Mouse (Mus musculus) liver, embryonic 12.5 days (tissue): ENCODE results near the gene Ube3b. TPM values are rescaled to one million over a fixed set of nuclear protein-coding genes. Genes with fewer than 3 reads are reported as not detected.

Experiments used
- ATAC-seq: fragments of 200-750 bp; cut with Nextera tagmentation; 2 replicates; pipeline ENCODE4 v1.8.0; 2017; ENCODE audit warnings: moderate number of reproducible peaks, mild to moderate bottlenecking, moderate library complexity
- H3K27ac ChIP-seq: fragments of 300-500 bp; sonication (generic); 2 replicates; pipeline ENCODE4 v1.5.1; 2016; ENCODE audit warnings: mild to moderate bottlenecking
- H3K27me3 ChIP-seq: fragments of 300-500 bp; sonication (generic); replicated peaks from 2 replicates; pipeline ENCODE4 v1.6.1; 2016; ENCODE audit warnings: mild to moderate bottlenecking, moderate library complexity
- H3K36me3 ChIP-seq: fragments of 300-500 bp; sonication (generic); 2 replicates; pipeline ENCODE4 v1.6.1; 2016; ENCODE audit warnings: mild to moderate bottlenecking, moderate library complexity
- H3K4me1 ChIP-seq: fragments of 300-500 bp; sonication (generic); 2 replicates; pipeline ENCODE4 v1.6.1; 2016
- H3K4me2 ChIP-seq: fragments of 300-500 bp; sonication (generic); 2 replicates; pipeline ENCODE4 v1.6.1; 2016; ENCODE audit warnings: mild to moderate bottlenecking, moderate library complexity
- H3K4me3 ChIP-seq: fragments of 300-500 bp; sonication (generic); 2 replicates; pipeline ENCODE4 v1.5.1; 2016; ENCODE audit warnings: mild to moderate bottlenecking, moderate library complexity
- H3K9ac ChIP-seq: fragments of 300-500 bp; sonication (generic); 2 replicates; pipeline ENCODE4 v1.6.1; 2016; ENCODE audit warnings: mild to moderate bottlenecking, moderate library complexity
- H3K9me3 ChIP-seq: fragments of 300-500 bp; sonication (generic); replicated peaks from 2 replicates; pipeline ENCODE4 v1.6.1; 2016; ENCODE audit warnings: mild to moderate bottlenecking, moderate library complexity
- WGBS: fragments of 180-500 bp; shearing (Covaris S2); methylation state at CpG from one replicate; pipeline ENCODE4 v1.1.7; 2016; ENCODE audit not compliant: insufficient replicate concordance; 5-methylcytosine and 5-hydroxymethylcytosine counted together
- polyA plus RNA-seq: library from polyadenylated mRNA; unstranded; fragments of >200 nt; fragmentation: Nextera tagmentation; extraction: Ambion mirVana; gene quantifications from 2 replicates; pipeline ENCODE4 v1.2.1, GENCODE M21; 2016

Ube3b gene
- polyA plus RNA-seq, 1 experiment from 2014 or later = 26.5 TPM

DNA sequence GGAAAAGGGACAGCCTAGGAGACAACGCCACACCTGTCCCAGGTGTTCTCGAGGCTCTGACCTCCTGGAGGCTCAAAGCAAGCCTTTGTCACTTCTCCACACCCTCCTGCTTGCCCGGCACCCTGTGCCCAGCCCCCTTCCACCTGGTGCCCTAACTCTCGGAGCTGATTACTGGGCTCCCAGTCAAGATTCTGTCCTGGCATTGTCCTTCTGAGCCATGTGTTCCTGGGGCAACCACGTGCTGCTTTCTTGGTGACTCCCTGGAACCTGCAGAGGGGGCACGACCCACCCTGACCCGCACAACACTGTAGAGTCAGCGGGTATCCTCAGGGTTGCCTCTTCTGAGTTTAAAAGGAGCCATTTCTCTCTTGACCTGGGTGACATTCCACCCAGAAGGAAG is 54.0 kb downstream of the Ube3b start:
- Histone ChIP-seq H3K4me2 (no peak overlapping the region), H3K9me3 (no peaks in the 10 kb centered on the region), H3K4me3 (no peak overlapping the region), H3K27me3 (0 out of 2 replicates have a peak, but pooled peaks cover 9% of the 10 kb centered on the region), H3K4me1 (no peaks in the 10 kb centered on the region), H3K9ac (no peak overlapping the region), H3K36me3 (peaks cover 37% of the 10 kb centered on the region), H3K27ac (no peak overlapping the region)
- no peak for ATAC-seq
- 75% methylated on average over 8 of the region's 8 CpGs for WGBS

DNA sequence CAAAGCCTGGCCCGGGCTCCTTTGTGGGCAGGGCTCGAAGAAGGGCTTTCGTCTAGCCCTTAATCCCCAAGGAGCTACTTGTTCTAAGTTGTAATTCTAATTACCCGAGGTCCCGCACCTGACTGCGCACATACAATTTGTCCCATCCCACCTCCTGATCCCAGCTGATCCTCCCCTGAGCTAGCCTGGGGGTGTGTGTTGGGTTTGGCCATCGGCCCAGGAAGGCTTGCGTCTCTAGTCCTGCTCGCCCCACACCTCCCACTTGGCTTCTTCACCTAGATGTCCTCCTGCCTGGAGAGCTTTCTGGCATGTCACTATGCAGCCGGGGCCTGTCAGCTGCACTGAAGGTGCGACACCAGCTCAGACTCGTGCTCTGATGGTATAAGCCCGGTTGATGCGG is 55.2 kb downstream of the Ube3b start:
- no peak overlapping the region for H3K27ac ChIP-seq

DNA sequence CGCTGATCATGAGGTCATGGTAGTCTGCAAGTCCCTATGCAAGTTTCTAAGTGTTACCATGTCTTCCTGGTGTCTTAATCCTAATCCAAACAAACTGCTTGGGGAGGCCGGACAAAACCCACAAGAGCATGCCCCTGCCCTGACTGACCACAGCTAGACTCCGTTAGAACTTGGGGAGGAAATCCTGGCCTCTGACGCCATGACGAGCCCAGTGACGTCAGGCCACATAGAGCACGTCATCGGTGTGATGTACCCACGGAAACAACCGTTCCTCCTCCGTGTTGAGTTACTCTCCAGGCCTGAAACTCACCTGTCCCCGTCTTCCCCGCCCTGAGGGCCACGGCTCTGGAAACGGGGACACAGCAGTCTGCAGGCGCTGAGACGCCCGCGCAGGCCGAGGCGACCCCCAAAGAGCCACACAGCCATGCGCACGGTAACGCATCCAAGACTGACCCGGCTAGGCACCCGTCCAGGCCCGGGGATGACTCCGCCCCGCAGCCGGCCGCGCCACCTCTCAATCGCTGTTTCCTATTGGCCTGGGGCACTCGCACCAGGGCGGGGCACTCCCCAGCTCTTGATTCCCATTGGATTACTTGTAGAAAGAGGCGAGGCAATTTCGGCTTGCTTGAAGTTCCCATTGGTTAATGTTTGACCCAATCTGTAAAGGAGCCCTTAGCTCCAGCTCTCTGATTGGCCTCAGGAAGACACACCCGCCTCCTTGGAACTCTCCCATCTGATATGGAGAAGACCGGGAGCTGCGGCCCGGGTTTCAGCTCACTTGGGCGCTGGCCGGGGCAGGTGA is 63.4 kb downstream of the Ube3b start, which contains the start of the genes Mmab and Mvk:
Mmab (minus strand) TSS at position 495 of the 802 bp plus-strand sequence.
Mvk (plus strand) TSS at position 704 of the 802 bp plus-strand sequence.
- 2% methylated on average over 43 of the region's 43 CpGs for WGBS
- peak; percentile 96 for ATAC-seq

More for the DNA sequence above, 55.2 kb downstream of the Ube3b start:
- Histone ChIP-seq H3K36me3 (peaks cover 37% of the 10 kb centered on the region), H3K9ac (no peak overlapping the region), H3K9me3 (no peaks in the 10 kb centered on the region), H3K4me3 (no peak overlapping the region), H3K27me3 (no peaks in the 10 kb centered on the region), H3K4me1 (no peaks in the 10 kb centered on the region), H3K4me2 (no peak overlapping the region)
- 85% methylated on average over 14 of the region's 14 CpGs for WGBS
- ATAC-seq = no peak

DNA sequence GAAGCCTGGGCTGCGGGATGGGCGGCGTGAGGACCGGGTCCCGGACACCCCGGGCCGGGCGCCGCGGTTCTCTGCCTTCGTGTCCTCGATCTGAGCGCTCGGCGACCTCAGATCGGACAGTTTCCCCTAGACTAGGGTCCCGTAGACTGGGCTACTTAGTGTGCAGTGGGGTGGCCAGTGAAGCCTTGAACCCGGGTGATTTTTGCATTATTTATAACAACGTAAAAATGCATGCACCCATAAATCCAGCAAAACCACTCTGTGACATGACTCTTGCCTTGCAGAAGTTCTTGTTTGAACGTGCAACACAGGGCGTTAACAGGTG is 63.9 kb downstream of the Ube3b start:
- peaks cover 28% of the 10 kb centered on the region for H3K36me3 ChIP-seq
- H3K9ac ChIP-seq = peak overlapping the region; percentile 77
- H3K4me2 ChIP-seq = peak overlapping the region; percentile 78
- no peaks in the 10 kb centered on the region for H3K27me3 ChIP-seq
- 0 out of 2 replicates have a peak overlapping the region, but pooled peaks have one; percentile 56 for H3K27ac ChIP-seq
- H3K4me1 ChIP-seq = peaks cover 22% of the 10 kb centered on the region
- 1% methylated on average over 21 of the region's 21 CpGs for WGBS
- H3K4me3 ChIP-seq = peak overlapping the region; percentile 64
- no peaks in the 10 kb centered on the region for H3K9me3 ChIP-seq
- ATAC-seq = no peak

More for the DNA sequence above, 63.4 kb downstream of the Ube3b start, which contains the start of the genes Mmab and Mvk:
- peaks cover 28% of the 10 kb centered on the region for H3K36me3 ChIP-seq
- H3K27me3 ChIP-seq = no peaks in the 10 kb centered on the region
- no peaks in the 10 kb centered on the region for H3K9me3 ChIP-seq
- H3K9ac ChIP-seq = peak within 1 kb of the TSS; percentile 77
- peak within 1 kb of the TSS; percentile 78 for H3K4me2 ChIP-seq
- H3K4me3 ChIP-seq = peak within 1 kb of the TSS; percentile 64
- H3K4me1 ChIP-seq = peaks cover 22% of the 10 kb centered on the region
- H3K27ac ChIP-seq = peak within 1 kb of the TSS; percentile 56; the same call in 1 of the 2 replicates

DNA sequence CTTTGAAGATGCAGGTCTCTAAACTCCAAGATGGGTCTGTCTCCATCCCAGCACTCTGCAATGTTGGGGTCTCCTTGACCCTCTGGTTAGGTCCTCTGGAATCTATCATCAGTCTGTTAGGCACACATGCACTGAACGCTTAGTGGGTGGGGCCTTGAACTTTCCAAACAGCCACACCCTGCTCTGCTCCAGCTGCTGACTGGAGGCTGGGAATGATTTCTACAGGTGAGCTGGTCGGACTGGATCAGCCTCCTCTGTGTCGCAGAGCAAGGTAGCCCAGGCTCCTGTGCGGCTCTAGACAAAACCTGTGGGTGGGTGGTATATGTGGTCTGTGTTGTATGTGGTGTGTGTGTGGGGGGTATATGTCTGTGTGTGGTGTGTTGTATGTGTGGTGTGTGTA is 68.6 kb downstream of the Ube3b start:
- 73% methylated on average over 4 of the region's 4 CpGs for WGBS
- Histone ChIP-seq H3K36me3 (peaks cover 56% of the 10 kb centered on the region), H3K9ac (no peak overlapping the region), H3K4me2 (no peak overlapping the region), H3K4me1 (peaks cover 14% of the 10 kb centered on the region), H3K27ac (no peak overlapping the region), H3K4me3 (no peak overlapping the region), H3K9me3 (no peaks in the 10 kb centered on the region), H3K27me3 (no peaks in the 10 kb centered on the region)
- no peak for ATAC-seq

DNA sequence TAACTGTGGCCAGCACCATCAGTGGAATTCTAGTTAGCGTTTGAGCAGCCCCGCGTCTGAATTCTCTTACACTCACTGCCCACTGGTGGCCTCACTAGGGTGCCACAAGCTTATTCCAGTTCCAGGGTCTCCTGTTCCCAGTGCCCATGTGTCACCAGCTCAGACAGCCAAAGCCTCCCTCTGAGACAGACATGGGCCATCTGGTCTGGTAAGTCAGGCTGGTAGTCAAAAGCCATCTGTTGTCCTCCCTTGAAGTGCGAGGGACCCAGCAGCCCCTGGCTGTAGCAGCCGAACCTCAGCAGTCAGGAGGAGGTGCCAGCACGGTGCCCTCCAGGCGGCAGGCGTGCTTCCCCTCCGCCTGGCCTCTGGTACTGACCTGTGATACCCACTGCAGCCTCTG is 75.9 kb downstream of the Ube3b start:
- Histone ChIP-seq H3K4me2 (no peak overlapping the region), H3K9ac (no peak overlapping the region), H3K36me3 (peaks cover 19% of the 10 kb centered on the region), H3K9me3 (no peaks in the 10 kb centered on the region), H3K4me1 (peaks cover 14% of the 10 kb centered on the region), H3K27ac (no peak overlapping the region), H3K4me3 (no peak overlapping the region), H3K27me3 (no peaks in the 10 kb centered on the region)
- ATAC-seq = no peak
- WGBS = 79% methylated on average over 9 of the region's 9 CpGs

DNA sequence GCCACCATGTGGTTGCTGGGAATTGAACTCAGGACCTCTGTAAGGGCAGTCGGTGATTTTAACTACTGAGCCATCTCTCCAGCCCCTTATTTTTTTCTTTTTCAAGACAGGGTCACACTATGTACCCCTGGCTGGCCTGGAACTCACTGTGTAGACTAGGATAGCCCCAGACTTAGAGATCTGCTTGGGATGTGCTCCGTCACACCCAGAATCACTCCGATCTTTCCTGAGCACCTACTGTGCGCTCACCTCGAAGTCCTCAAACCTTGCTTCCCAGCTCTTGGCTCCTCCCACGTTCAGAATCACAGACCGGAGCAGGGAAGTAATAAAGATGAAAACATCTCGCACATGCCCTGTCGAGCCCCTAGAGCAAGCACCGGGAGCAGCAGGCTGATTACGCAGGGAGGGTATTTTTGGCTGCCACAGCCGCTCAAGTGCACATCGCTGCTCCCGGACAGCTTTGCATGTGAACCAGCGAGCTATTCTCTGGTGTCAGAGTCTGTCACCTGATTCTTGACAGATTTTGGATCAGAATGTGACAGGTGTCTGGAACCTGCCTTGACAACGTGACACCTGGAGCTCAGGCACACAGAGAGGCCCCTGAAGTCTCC is 76.7 kb downstream of the Ube3b start:
- Histone ChIP-seq H3K4me2 (no peak overlapping the region), H3K27ac (no peak overlapping the region), H3K4me1 (peaks cover 17% of the 10 kb centered on the region), H3K9ac (no peak overlapping the region), H3K27me3 (no peaks in the 10 kb centered on the region), H3K9me3 (no peaks in the 10 kb centered on the region), H3K36me3 (peaks cover 11% of the 10 kb centered on the region), H3K4me3 (no peak overlapping the region)
- WGBS = 70% methylated on average over 16 of the region's 16 CpGs
- no peak for ATAC-seq

DNA sequence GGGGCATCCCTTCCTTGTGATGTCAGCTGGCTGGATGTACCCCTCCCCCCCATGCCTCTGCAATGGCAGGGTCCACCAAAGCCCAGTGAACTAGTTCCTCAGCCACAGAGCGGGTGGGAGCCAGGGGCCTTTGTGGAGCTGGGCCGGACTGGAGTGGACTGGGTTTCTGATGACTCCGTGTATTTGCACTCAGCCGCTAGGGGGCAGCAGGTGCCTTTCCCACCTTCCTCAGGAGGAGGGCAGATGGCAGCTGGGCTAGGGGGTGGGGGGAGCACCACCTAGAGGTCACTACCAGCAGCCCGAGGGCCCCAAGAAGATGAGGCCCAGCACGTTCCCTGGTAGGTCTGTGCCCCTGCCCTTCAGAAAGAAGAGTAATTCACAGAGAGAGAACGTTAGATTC is 80.8 kb downstream of the Ube3b start:
- no peak overlapping the region for H3K9ac ChIP-seq
- ATAC-seq = peak; percentile 41; the same call in 1 of the 2 replicates
- H3K4me2 ChIP-seq = no peak overlapping the region
- H3K9me3 ChIP-seq = no peaks in the 10 kb centered on the region
- no peak overlapping the region for H3K27ac ChIP-seq
- no peaks in the 10 kb centered on the region for H3K36me3 ChIP-seq
- WGBS = 6% methylated on average over 7 of the region's 7 CpGs
- H3K4me1 ChIP-seq = peaks cover 14% of the 10 kb centered on the region; the same call in 1 of the 2 replicates
- H3K4me3 ChIP-seq = no peak overlapping the region
- H3K27me3 ChIP-seq = no peaks in the 10 kb centered on the region

DNA sequence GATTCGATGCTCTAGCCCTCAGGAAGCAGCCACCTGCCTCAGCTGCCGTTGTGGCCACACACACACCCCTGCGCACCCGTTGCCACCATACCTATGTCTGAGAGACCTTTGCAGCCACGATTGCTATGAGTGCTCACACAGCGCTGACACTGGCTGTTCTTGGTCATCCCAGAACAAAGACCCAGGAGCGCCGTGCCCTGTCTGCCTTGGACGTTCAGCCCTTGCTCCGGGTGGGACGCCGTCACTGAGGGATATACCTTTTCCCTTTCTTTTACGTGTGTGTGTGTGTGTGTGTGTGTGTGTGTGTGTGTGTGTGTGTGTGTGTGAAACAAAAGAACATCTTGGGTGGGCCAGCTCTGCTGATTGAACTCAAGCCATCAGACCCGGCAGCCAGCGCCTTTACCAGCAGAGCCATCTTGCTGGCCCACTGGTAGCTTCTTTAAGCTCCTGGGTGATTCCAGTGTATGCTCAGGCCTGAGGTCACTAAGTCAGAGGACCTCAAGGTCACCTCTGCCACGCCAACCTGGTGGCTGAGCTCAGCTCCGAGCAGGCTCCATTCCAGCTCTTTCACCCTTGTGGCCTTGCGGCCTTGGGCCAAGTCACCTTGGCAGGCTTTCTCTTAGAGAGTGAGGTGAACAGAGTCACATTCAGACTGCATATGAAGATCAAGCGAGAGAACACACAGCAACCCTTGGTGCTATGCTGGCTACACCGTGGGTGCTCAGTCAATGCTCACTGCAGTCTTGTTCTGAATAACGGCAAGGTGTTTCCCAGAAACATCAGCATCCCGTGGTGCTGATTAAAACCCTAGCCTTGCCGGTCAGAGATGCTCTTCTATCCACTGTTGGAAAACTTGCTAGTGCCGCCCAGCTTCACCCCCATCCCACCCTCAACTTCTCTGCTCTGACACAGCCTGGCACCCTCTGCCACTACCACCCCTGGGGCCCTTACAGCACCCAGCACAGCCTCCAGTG is 81.9 kb downstream of the Ube3b start:
- ATAC-seq = no peak
- Histone ChIP-seq H3K4me1 (peaks cover 17% of the 10 kb centered on the region; the same call in 1 of the 2 replicates), H3K9me3 (no peaks in the 10 kb centered on the region), H3K36me3 (no peaks in the 10 kb centered on the region), H3K4me3 (no peak overlapping the region), H3K9ac (no peak overlapping the region), H3K4me2 (no peak overlapping the region), H3K27ac (no peak overlapping the region), H3K27me3 (no peaks in the 10 kb centered on the region; the same call in 1 of the 2 replicates)
- 69% methylated on average over 24 of the region's 24 CpGs for WGBS

DNA sequence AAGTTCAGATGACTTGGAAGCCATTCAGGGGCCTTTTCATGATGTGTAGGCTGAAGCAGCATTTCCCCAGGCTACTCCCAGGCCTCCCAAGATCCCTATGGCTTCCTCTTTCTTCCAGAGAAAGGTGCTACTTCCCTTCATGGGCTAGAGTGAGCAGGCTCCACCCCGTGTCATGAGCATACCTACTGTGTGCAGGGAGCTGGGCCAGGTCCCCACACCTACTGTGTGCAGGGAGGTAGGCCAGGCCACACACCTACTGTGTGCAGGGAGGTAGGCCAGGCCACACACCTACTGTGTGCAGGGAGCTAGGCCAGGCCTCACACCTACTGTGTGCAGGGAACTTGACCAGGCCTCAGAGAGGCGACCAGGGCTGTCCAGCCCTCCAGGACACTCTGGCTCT is 84.2 kb downstream of the Ube3b start:
- Histone ChIP-seq H3K4me1 (peaks cover 20% of the 10 kb centered on the region; the same call in 1 of the 2 replicates), H3K27ac (no peak overlapping the region), H3K4me3 (no peak overlapping the region), H3K9me3 (no peaks in the 10 kb centered on the region), H3K9ac (no peak overlapping the region), H3K27me3 (peaks cover 6% of the 10 kb centered on the region; the same call in 1 of the 2 replicates), H3K36me3 (no peaks in the 10 kb centered on the region), H3K4me2 (no peak overlapping the region)
- WGBS = 50% methylated on average over 2 of the region's 2 CpGs
- no peak for ATAC-seq

DNA sequence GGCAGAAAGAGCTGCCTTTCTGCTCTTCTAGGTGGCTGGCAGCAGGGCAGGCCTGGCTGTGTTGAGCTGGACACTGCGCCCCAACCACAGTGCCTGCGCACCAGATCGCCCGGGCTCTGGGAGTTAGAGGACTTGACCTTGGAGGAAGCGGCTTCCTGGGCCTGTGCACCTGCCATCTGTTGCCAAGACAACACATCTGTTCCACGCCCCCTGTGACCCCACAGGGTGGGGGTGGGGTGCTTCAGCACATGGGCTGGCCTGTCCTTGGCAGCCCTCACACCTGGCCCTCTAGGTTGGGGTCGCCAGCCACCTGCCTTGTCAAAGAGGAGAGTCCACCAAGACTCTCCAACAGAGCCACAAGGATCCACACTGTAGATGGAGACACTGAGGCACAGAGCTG is 85.2 kb downstream of the Ube3b start:
- Histone ChIP-seq H3K27ac (no peak overlapping the region), H3K9ac (no peak overlapping the region), H3K9me3 (no peaks in the 10 kb centered on the region), H3K4me2 (no peak overlapping the region), H3K36me3 (no peaks in the 10 kb centered on the region), H3K4me3 (no peak overlapping the region), H3K27me3 (peaks cover 6% of the 10 kb centered on the region; the same call in 1 of the 2 replicates), H3K4me1 (peaks cover 20% of the 10 kb centered on the region; the same call in 1 of the 2 replicates)
- WGBS = 67% methylated on average over 7 of the region's 7 CpGs
- ATAC-seq = no peak
